Mouse (Mus musculus): ENCODE measurements around the gene Stum. TPM values are rescaled to one million over a fixed set of nuclear protein-coding genes. Genes with fewer than 3 reads are reported as not detected.

Gene Stum
- total and polyA plus RNA-seq, 2 experiments from 2014 or later: 16.7 to 80.7 TPM

GRCm38 (mm10) chr1:180420496-180421164 lies 62.7 kb downstream of the Stum start:
- Histone ChIP-seq H3K4me3 (ENCODE audit: low read depth, low read length) (no peak overlapping the region), H3K27ac (ENCODE audit: low read depth, low read length) (0 out of 2 replicates have a peak overlapping the region, but pooled peaks have one; percentile 57), H3K9me3 (ENCODE audit: low read length) (no peaks in the 10 kb centered on the region), H3K27me3 (ENCODE audit: insufficient read depth, low read length) (no peaks in the 10 kb centered on the region), H3K9ac (no peak overlapping the region), H3K36me3 (ENCODE audit: insufficient read depth) (no peaks in the 10 kb centered on the region; the same call in 1 of the 2 replicates), H3K4me2 (ENCODE audit: low read depth) (no peak overlapping the region), H3K4me1 (ENCODE audit: insufficient read depth) (no peaks in the 10 kb centered on the region)
- peak; percentile 83 for ATAC-seq
- TF ChIP-seq CTCF (IDR thresholded peaks at IDR 0.05; ENCODE audit: low read depth): no peak
- WGBS: 33% methylated on average over 8 of the region's 8 CpGs
- DNase-seq: peak; percentile 60

DNA sequence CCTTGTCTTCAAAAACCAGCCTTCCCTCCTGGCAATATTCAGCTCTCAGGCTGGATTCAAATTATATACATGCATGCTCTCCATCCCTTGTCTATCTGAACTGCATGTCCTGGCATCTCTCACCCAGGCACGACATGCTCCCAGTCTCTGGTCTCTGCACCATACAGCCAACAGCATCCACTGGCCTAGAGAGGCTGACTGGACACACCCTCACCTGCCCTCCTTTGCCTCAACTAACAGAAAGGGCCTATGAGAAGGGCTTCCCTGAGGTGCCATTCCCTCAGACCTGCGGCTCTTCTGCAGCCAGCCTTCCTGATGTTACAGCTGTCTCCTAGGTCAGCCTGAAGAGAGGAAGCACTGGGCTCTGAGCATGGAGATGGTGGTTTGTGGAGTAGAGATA lies 64.2 kb downstream of the Stum start:
- no peaks in the 10 kb centered on the region; the same call in 1 of the 2 replicates for H3K36me3 ChIP-seq (ENCODE audit: insufficient read depth)
- no peak overlapping the region for H3K4me2 ChIP-seq (ENCODE audit: low read depth)
- DNase-seq: no peak
- no peaks in the 10 kb centered on the region for H3K4me1 ChIP-seq (ENCODE audit: insufficient read depth)
- no peak for ATAC-seq
- H3K27me3 ChIP-seq (ENCODE audit: insufficient read depth, low read length): no peaks in the 10 kb centered on the region
- no peak overlapping the region for H3K27ac ChIP-seq (ENCODE audit: low read depth, low read length)
- no peak overlapping the region for H3K4me3 ChIP-seq (ENCODE audit: low read depth, low read length)
- no peak overlapping the region for H3K9ac ChIP-seq
- TF ChIP-seq CTCF (IDR thresholded peaks at IDR 0.05; ENCODE audit: low read depth): no peak
- WGBS: 89% methylated on average over 2 of the region's 2 CpGs
- no peaks in the 10 kb centered on the region for H3K9me3 ChIP-seq (ENCODE audit: low read length)

GRCm38 (mm10) chr1:180417118-180417517 lies 66.2 kb downstream of the Stum start:
- ATAC-seq (no peak), DNase-seq (no peak)
- Histone ChIP-seq H3K27ac (ENCODE audit: low read depth, low read length) (no peak overlapping the region), H3K27me3 (ENCODE audit: insufficient read depth, low read length) (no peaks in the 10 kb centered on the region), H3K4me2 (ENCODE audit: low read depth) (no peak overlapping the region), H3K36me3 (ENCODE audit: insufficient read depth) (no peaks in the 10 kb centered on the region; the same call in 1 of the 2 replicates), H3K9me3 (ENCODE audit: low read length) (no peaks in the 10 kb centered on the region), H3K4me3 (ENCODE audit: low read depth, low read length) (no peak overlapping the region), H3K4me1 (ENCODE audit: insufficient read depth) (no peaks in the 10 kb centered on the region), H3K9ac (no peak overlapping the region)
- TF ChIP-seq CTCF (IDR thresholded peaks at IDR 0.05; ENCODE audit: low read depth): no peak
- 78% methylated on average over 2 of the region's 2 CpGs for WGBS

DNA sequence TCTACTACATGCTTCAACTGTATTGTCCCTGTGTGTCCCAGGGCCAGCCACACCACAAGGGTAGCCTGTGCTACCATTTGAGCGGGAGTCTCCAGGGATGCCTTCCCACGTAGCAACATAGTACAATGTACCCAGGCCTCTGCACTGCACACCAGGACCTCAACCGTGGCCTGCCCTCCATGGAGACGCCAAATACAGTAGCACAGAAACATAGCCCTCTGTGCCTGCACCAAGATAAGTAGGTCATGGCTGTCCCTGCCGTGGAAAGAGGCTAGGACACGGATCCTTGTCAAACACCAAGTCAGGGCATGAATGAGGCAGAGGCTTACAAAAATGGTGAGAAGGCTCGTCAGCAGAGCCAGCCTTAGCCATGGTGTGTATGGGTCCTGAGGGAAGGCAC lies 67.5 kb downstream of the Stum start:
- DNase-seq: no peak
- Histone ChIP-seq H3K4me1 (ENCODE audit: insufficient read depth) (no peaks in the 10 kb centered on the region), H3K9me3 (ENCODE audit: low read length) (no peaks in the 10 kb centered on the region), H3K9ac (no peak overlapping the region), H3K36me3 (ENCODE audit: insufficient read depth) (no peaks in the 10 kb centered on the region; the same call in 1 of the 2 replicates), H3K4me2 (ENCODE audit: low read depth) (no peak overlapping the region), H3K27ac (ENCODE audit: low read depth, low read length) (no peak overlapping the region), H3K4me3 (ENCODE audit: low read depth, low read length) (no peak overlapping the region), H3K27me3 (ENCODE audit: insufficient read depth, low read length) (no peaks in the 10 kb centered on the region)
- TF ChIP-seq CTCF (IDR thresholded peaks at IDR 0.05; ENCODE audit: low read depth): no peak
- no peak for ATAC-seq
- 85% methylated on average over 7 of the region's 7 CpGs for WGBS

GRCm38 (mm10) chr1:180415064-180415463 lies 68.2 kb downstream of the Stum start:
- no peak overlapping the region for H3K9ac ChIP-seq
- no peak overlapping the region for H3K4me3 ChIP-seq (ENCODE audit: low read depth, low read length)
- no peak for DNase-seq
- no peak overlapping the region for H3K4me2 ChIP-seq (ENCODE audit: low read depth)
- no peak for TF ChIP-seq CTCF (IDR thresholded peaks at IDR 0.05; ENCODE audit: low read depth)
- no peaks in the 10 kb centered on the region for H3K4me1 ChIP-seq (ENCODE audit: insufficient read depth)
- WGBS: 56% methylated on average over 4 of the region's 4 CpGs
- H3K9me3 ChIP-seq (ENCODE audit: low read length): no peaks in the 10 kb centered on the region
- no peak for ATAC-seq
- H3K27me3 ChIP-seq (ENCODE audit: insufficient read depth, low read length): no peaks in the 10 kb centered on the region
- H3K27ac ChIP-seq (ENCODE audit: low read depth, low read length): no peak overlapping the region
- H3K36me3 ChIP-seq (ENCODE audit: insufficient read depth): no peaks in the 10 kb centered on the region; the same call in 1 of the 2 replicates

DNA sequence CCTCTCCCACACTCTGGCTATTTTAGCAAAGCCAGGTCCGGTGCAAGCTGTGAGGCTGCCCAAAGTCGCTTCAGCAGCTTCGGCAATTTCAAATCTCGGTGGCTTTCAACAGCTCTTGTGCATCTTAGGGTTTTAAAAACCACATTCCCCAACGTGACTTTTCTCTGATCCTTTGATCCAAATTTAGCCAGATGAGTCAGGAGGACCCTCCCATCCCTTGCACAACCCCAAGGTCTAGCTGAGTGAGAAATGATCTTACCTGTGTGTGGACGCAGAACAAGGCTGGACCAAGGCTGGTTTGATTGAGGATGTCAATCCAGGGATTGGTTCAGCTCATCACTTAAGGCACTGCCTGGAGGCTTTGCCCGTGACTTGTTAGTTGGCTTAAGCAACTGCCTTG lies 73.0 kb downstream of the Stum start:
- DNase-seq (no peak), ATAC-seq (no peak)
- H3K4me3 ChIP-seq (ENCODE audit: low read depth, low read length): no peak overlapping the region
- TF ChIP-seq CTCF (IDR thresholded peaks at IDR 0.05; ENCODE audit: low read depth): no peak
- H3K9ac ChIP-seq: no peak overlapping the region
- no peaks in the 10 kb centered on the region for H3K27me3 ChIP-seq (ENCODE audit: insufficient read depth, low read length)
- no peak overlapping the region for H3K4me2 ChIP-seq (ENCODE audit: low read depth)
- H3K4me1 ChIP-seq (ENCODE audit: insufficient read depth): peaks cover 7% of the 10 kb centered on the region; the same call in 1 of the 2 replicates
- H3K36me3 ChIP-seq (ENCODE audit: insufficient read depth): no peaks in the 10 kb centered on the region
- no peaks in the 10 kb centered on the region for H3K9me3 ChIP-seq (ENCODE audit: low read length)
- no peak overlapping the region for H3K27ac ChIP-seq (ENCODE audit: low read depth, low read length)
- WGBS: 75% methylated on average over 7 of the region's 7 CpGs

DNA sequence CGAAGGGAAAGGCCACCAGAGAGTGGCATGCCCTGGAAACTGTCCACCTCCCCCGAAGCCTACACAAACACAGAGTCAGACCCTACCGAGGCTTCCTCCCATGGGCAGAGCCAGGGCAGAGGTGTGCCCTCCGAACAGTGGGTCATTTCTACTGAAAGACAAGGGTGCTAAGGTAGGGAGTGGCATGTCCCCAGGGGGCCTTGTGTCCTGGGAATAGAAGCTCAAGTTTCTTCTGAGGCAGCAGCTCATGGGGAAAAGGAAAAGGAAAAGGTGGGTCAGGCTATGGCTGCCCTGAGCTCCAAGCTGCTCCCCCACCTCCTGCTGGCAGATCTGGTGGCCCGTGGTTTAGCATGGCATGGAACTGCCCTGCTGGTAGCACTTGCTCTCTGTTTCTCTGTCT lies 73.5 kb downstream of the Stum start:
- H3K27ac ChIP-seq (ENCODE audit: low read depth, low read length): no peak overlapping the region

More for the DNA sequence above, 73.5 kb downstream of the Stum start:
- WGBS: 70% methylated on average over 5 of the region's 5 CpGs
- Histone ChIP-seq H3K4me1 (ENCODE audit: insufficient read depth) (peaks cover 7% of the 10 kb centered on the region; the same call in 1 of the 2 replicates), H3K9ac (no peak overlapping the region), H3K4me2 (ENCODE audit: low read depth) (no peak overlapping the region), H3K36me3 (ENCODE audit: insufficient read depth) (no peaks in the 10 kb centered on the region), H3K9me3 (ENCODE audit: low read length) (no peaks in the 10 kb centered on the region), H3K4me3 (ENCODE audit: low read depth, low read length) (no peak overlapping the region), H3K27me3 (ENCODE audit: insufficient read depth, low read length) (no peaks in the 10 kb centered on the region)
- DNase-seq (no peak), ATAC-seq (no peak)
- TF ChIP-seq CTCF (IDR thresholded peaks at IDR 0.05; ENCODE audit: low read depth): no peak

Data from forebrain, postnatal 0 days (tissue).